Mouse (Mus musculus) CH12.LX (cell line): ENCODE results near the gene Gm20878.
"Not testable (repeated sequence)": the region's sequence is repeated elsewhere in the genome, so short reads cannot be mapped to it uniquely, and the experiment has no call there.

Experiments used
- CHD2 ChIP-seq: IDR thresholded peaks from 2 replicates; pipeline ENCODE4 v1.6.1; 2011; ENCODE audit warnings: low read length, improper control_type of control experiment
- CTCF ChIP-seq, 2 experiments: IDR thresholded peaks in 1 of 2; conservative IDR thresholded peaks in 1 of 2; 2 replicates each; pipeline ENCODE4 v1.5.1; 2011 to 2012; ENCODE audit warnings: low read depth in 2 of 2, low read length in 2 of 2, improper control_type of control experiment in 1 of 2, inconsistent platforms in 1 of 2, mild to moderate bottlenecking in 1 of 2, moderate library complexity in 1 of 2
- GABPA ChIP-seq: IDR thresholded peaks from 2 replicates; pipeline ENCODE4 v1.6.1; 2012; ENCODE audit warnings: low read depth, low read length, improper control_type of control experiment, inconsistent platforms; ENCODE audit not compliant: insufficient replicate concordance
- JUND ChIP-seq: conservative IDR thresholded peaks from 2 replicates; pipeline ENCODE4 v1.6.1; 2011; ENCODE audit warnings: low read depth, low read length, improper control_type of control experiment
- MAFK ChIP-seq: IDR thresholded peaks from 2 replicates; pipeline ENCODE4 v1.6.1; 2011; ENCODE audit warnings: low read length, improper control_type of control experiment; ENCODE audit not compliant: insufficient replicate concordance
- POLR2A ChIP-seq: IDR thresholded peaks from 2 replicates; pipeline ENCODE4 v1.6.1; 2011; ENCODE audit warnings: low read depth, mild to moderate bottlenecking, improper control_type of control experiment, low read length
- POLR2AphosphoS2 ChIP-seq: IDR thresholded peaks from 2 replicates; pipeline ENCODE4 v1.6.1; 2011; ENCODE audit warnings: low read depth, low read length, improper control_type of control experiment
- TCF12 ChIP-seq: IDR thresholded peaks from 2 replicates; pipeline ENCODE4 v1.6.1; 2014; ENCODE audit warnings: low read depth, mild to moderate bottlenecking, inconsistent platforms, low read length, improper control_type of control experiment
- ZNF384 ChIP-seq: IDR thresholded peaks from 2 replicates; pipeline ENCODE4 v1.6.1; 2012; ENCODE audit warnings: low read depth, low read length, improper control_type of control experiment, inconsistent platforms

- not testable (repeated sequence) for TF ChIP-seq MAFK; ZNF384; CTCF (conservative IDR thresholded peaks at IDR 0.05 in 1 of 2, IDR thresholded peaks at IDR 0.05 in 1 of 2; ENCODE audit: low read depth in 2 of 2, low read length in 2 of 2); POLR2A; TCF12; CHD2; GABPA; POLR2AphosphoS2; JUND
Observed at GRCm38 (mm10) chr4:41903310-41903709, 38.1 kb upstream of the Gm20878 start, which contains the start of gene Gm21541.
